In the genomic region with DNA sequence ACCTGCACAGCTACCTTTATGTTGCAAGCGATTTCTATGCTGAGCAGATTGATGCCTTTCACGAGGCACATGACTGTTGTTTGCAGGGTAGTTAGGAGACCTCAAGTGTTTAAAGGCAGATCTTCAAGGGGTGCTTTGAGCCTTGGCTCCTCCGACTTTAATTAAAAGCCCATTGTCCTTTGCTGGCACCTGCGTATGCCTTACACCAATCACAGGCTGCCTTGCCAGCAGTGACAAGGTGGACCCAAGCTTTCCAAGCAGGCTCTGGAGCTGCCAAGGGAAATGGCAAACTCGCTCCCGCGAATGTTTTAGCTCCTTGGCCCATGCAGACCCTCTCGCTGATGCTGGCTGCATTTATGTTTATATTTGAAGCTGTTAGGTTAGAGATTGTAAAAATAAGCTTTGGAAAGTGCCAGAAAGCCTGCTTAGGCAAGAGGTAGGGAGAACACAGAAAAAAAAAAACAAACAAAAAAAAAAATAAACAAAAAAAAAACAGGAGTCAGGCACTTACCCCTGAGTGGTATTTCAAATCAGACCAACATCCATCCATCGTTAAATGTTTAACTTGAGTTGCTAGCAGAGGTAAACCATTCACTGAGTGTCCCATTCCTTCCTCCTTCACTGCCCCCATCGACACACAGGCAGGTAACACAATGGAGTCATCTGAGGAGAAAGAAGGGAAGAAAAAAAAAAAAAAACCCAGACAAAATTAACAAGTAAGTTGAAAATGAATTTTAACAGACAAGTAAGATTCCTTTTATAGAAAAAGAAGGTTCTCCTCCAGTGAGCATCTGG, we compare ENCODE assay signal across 9 mouse cellular contexts.
DNase-seq lines count a peak whose midpoint lies in the region; ATAC-seq lines count a peak whose summit lies in the region.
"Had no signal": no experiment of that assay in that cellular context is flagged by ENCODE, and none has a peak within 500 bp of the region (broad histone marks: within the 10 kb centered on the region; RNA-seq: fewer than 3 reads in every experiment).

No protein-coding gene starts in this region.

- H3K4me2 ChIP-seq in forebrain, embryonic 14.5 days (ENCODE audit: low read length) = peak overlapping the region; percentile 38
- H3K4me2 ChIP-seq in kidney, embryonic 16.5 days (replicated peaks; ENCODE audit: low read depth, low read length) = peak overlapping the region; percentile 31

- H3K4me1 ChIP-seq in forebrain, embryonic 14.5 days (ENCODE audit: control insufficient read depth, insufficient read depth, low read length) = peaks cover 23% of the 10 kb centered on the region
- H3K4me1 ChIP-seq in kidney, embryonic 16.5 days (ENCODE audit: insufficient read depth, low read length) = peaks cover 28% of the 10 kb centered on the region
- peaks cover 28% of the 10 kb centered on the region for H3K4me1 ChIP-seq in midbrain, embryonic 10.5 days

- H3K27me3 ChIP-seq in forebrain, embryonic 14.5 days (replicated peaks; ENCODE audit: control insufficient read depth, insufficient read depth, low read length) = no peaks in the 10 kb centered on the region
- no peaks in the 10 kb centered on the region for H3K27me3 ChIP-seq in kidney, embryonic 16.5 days (ENCODE audit: insufficient read depth, low read length)
- peaks cover 8% of the 10 kb centered on the region; the same call in 1 of the 2 replicates for H3K27me3 ChIP-seq in midbrain, embryonic 10.5 days (ENCODE audit: low read depth, poor library complexity, severe bottlenecking)
- H3K27me3 ChIP-seq: Patski had no signal

- 8% methylated on average over 10 of the region's 10 CpGs for WGBS in forebrain, embryonic 14.5 days
- WGBS in kidney, embryonic 16.5 days = 32% methylated on average over 10 of the region's 10 CpGs
- WGBS in midbrain, embryonic 10.5 days = 31% methylated on average over 10 of the region's 10 CpGs

- no peak overlapping the region for H3K4me3 ChIP-seq in forebrain, embryonic 14.5 days (ENCODE audit: low read depth, low read length)
- H3K4me3 ChIP-seq in kidney, embryonic 16.5 days (ENCODE audit: low read length) = no peak overlapping the region
- no peak overlapping the region for H3K4me3 ChIP-seq in midbrain, embryonic 10.5 days

- no peaks in the 10 kb centered on the region for H3K36me3 ChIP-seq in forebrain, embryonic 14.5 days (ENCODE audit: control insufficient read depth, insufficient read depth, low read length)
- H3K36me3 ChIP-seq in kidney, embryonic 16.5 days (ENCODE audit: insufficient read depth, low read length) = no peaks in the 10 kb centered on the region
- no peaks in the 10 kb centered on the region for H3K36me3 ChIP-seq in midbrain, embryonic 10.5 days

- H3K27ac ChIP-seq in forebrain, embryonic 14.5 days (ENCODE audit: low read depth, low read length) = peak overlapping the region; percentile 89
- peak overlapping the region; percentile 93 for H3K27ac ChIP-seq in kidney, embryonic 16.5 days (ENCODE audit: low read length)
- H3K27ac ChIP-seq in midbrain, embryonic 10.5 days (replicated peaks) = peak overlapping the region; percentile 61

- peak; percentile 24 for DNase-seq in embryo, embryonic 10.5 days (ENCODE audit: low spot score)
- no peak for DNase-seq in embryo, embryonic 10 days (ENCODE audit: low spot score)
- DNase-seq in forebrain, embryonic 14.5 days (ENCODE audit: low spot score) = peak; percentile 87
- DNase-seq in midbrain, embryonic 10.5 days (ENCODE audit: low spot score) = peak; percentile 21
- DNase-seq in urinary bladder, postnatal 36 days (ENCODE audit: low spot score in 2 of 2) = no peak
- DNase-seq in urinary bladder, postnatal 10 days (ENCODE audit: low spot score) = no peak
- no peak for DNase-seq in B cell, adult 2 months

- peak; percentile 73 for ATAC-seq in forebrain, embryonic 14.5 days
- ATAC-seq in kidney, embryonic 16.5 days (ENCODE audit: low FRiP score, low TSS enrichment) = peak; percentile 67; the same call in 1 of the 2 replicates
- ATAC-seq: Patski had no signal

- H3K9ac ChIP-seq in forebrain, embryonic 14.5 days (ENCODE audit: low read length) = peak overlapping the region; percentile 22; the same call in 1 of the 2 replicates
- 0 out of 2 replicates have a peak overlapping the region, but pooled peaks have one; percentile 27 for H3K9ac ChIP-seq in kidney, embryonic 16.5 days (replicated peaks; ENCODE audit: low read length)

- H3K9me3 ChIP-seq in forebrain, embryonic 14.5 days (replicated peaks; ENCODE audit: control insufficient read depth, low read length) = no peaks in the 10 kb centered on the region
- H3K9me3 ChIP-seq in kidney, embryonic 16.5 days (ENCODE audit: low read length) = no peaks in the 10 kb centered on the region
- no peaks in the 10 kb centered on the region for H3K9me3 ChIP-seq in midbrain, embryonic 10.5 days (replicated peaks)

Comparison
In these comparisons a context has a peak if more than half of its experiments do, and no peak if none do; other contexts are left out.
1. DNase-seq: peak in embryo, embryonic 10.5 days (single experiment), forebrain, embryonic 14.5 days (single experiment) and midbrain, embryonic 10.5 days (single experiment); none in embryo, embryonic 10 days (single experiment), urinary bladder, postnatal 36 days (0 of 2), urinary bladder, postnatal 10 days (single experiment) and B cell, adult 2 months (0 of 2).
2. Peak in every context shown above with its lines, with median percentiles within 50 percentile points of each other: H3K27ac ChIP-seq.